Mouse (Mus musculus) right cerebral cortex, postnatal 4 days (tissue): Measurements from ENCODE around the gene Eif5.
"Not testable (repeated sequence)": the region's sequence is repeated elsewhere in the genome, so short reads cannot be mapped to it uniquely, and the experiment has no call there.

ENCODE experiments used
- DNase-seq: peaks from one replicate; pipeline ENCODE4 v3.0.0-alpha.2; 2022

Eif5 gene

GRCm38 (mm10) chr12:111527643-111528281 lies 10.1 kb upstream of the Eif5 start:
- no peak for DNase-seq

- DNase-seq: no peak
These were observed 8.6 kb upstream of the Eif5 start for GRCm38 (mm10) chr12:111529192-111529591.

- DNase-seq: no peak
These were observed 4.6 kb upstream of the Eif5 start for GRCm38 (mm10) chr12:111533096-111533794.

GRCm38 (mm10) chr12:111535281-111535680 lies 2.5 kb upstream of the Eif5 start:
- no peak for DNase-seq

- no peak for DNase-seq
These were observed 2.1 kb upstream of the Eif5 start for GRCm38 (mm10) chr12:111535762-111536161.

- DNase-seq: no peak
These were observed 1.1 kb upstream of the Eif5 start for GRCm38 (mm10) chr12:111536746-111537145.

GRCm38 (mm10) chr12:111537341-111537740 lies 475 bp upstream of the Eif5 start:
- DNase-seq: no peak

- DNase-seq: peak; percentile 85
These were observed 650 bp downstream of the Eif5 start for GRCm38 (mm10) chr12:111538292-111539040.

GRCm38 (mm10) chr12:111539041-111539345 lies 1.2 kb downstream of the Eif5 start:
- DNase-seq: no peak

- no peak for DNase-seq
These were observed 9.3 kb downstream of the Eif5 start for GRCm38 (mm10) chr12:111547070-111547469.

- no peak for DNase-seq
These were observed 10.9 kb downstream of the Eif5 start for GRCm38 (mm10) chr12:111548555-111549289.

GRCm38 (mm10) chr12:111550679-111551078 lies 12.9 kb downstream of the Eif5 start:
- no peak for DNase-seq

- DNase-seq: no peak
These were observed 14.5 kb downstream of the Eif5 start for GRCm38 (mm10) chr12:111552342-111552741.

GRCm38 (mm10) chr12:111555357-111555756 lies 17.5 kb downstream of the Eif5 start:
- no peak for DNase-seq

GRCm38 (mm10) chr12:111555893-111556292 lies 18.1 kb downstream of the Eif5 start:
- DNase-seq: not testable (repeated sequence)

GRCm38 (mm10) chr12:111557538-111557937 lies 19.7 kb downstream of the Eif5 start:
- no peak for DNase-seq

- DNase-seq: no peak
These were observed 20.8 kb downstream of the Eif5 start for GRCm38 (mm10) chr12:111558655-111559054.

GRCm38 (mm10) chr12:111559647-111560258 lies 21.9 kb downstream of the Eif5 start:
- peak; percentile 30 for DNase-seq

GRCm38 (mm10) chr12:111560286-111560685 lies 22.5 kb downstream of the Eif5 start:
- DNase-seq: no peak

- DNase-seq: no peak
These were observed 24.5 kb downstream of the Eif5 start for GRCm38 (mm10) chr12:111562276-111562814.

- no peak for DNase-seq
These were observed 25.3 kb downstream of the Eif5 start for GRCm38 (mm10) chr12:111563076-111563629.

GRCm38 (mm10) chr12:111565363-111565762 lies 27.5 kb downstream of the Eif5 start:
- DNase-seq: no peak
